Mouse (Mus musculus) kidney, postnatal 0 days (tissue): ENCODE results near the gene Sbds. TPM values are rescaled to one million over a fixed set of nuclear protein-coding genes. Genes with fewer than 3 reads are reported as not detected.
A peak's percentile ranks its signal among the peaks of the same experiment; 100 is the strongest.

ENCODE experiments used
- ATAC-seq: fragments of 200-750 bp; cut with Nextera tagmentation; replicated peaks from 2 replicates; pipeline ENCODE4 v1.8.0; 2017; ENCODE audit warnings: low read depth, moderate number of reproducible peaks, moderate TSS enrichment, moderate library complexity; ENCODE audit not compliant: low FRiP score
- DNase-seq: peaks from one replicate; pipeline ENCODE4 v3.0.0-alpha.2; 2016; ENCODE audit warnings: low spot score
- H3K27ac ChIP-seq: fragments of 300-500 bp; sonication (generic); 2 replicates; pipeline ENCODE4 v1.5.1; 2014; ENCODE audit warnings: mild to moderate bottlenecking
- H3K27me3 ChIP-seq: fragments of 300-500 bp; sonication (generic); 2 replicates; pipeline ENCODE4 v1.6.1; 2014; ENCODE audit warnings: low read length, mixed read lengths; ENCODE audit not compliant: insufficient read depth
- H3K36me3 ChIP-seq: fragments of 300-500 bp; sonication (generic); 2 replicates; pipeline ENCODE4 v1.6.1; 2014; ENCODE audit warnings: low read length, mixed read lengths; ENCODE audit not compliant: insufficient read depth
- H3K4me1 ChIP-seq: fragments of 300-500 bp; sonication (generic); replicated peaks from 2 replicates; pipeline ENCODE4 v1.6.1; 2014; ENCODE audit warnings: antibody characterized with exemption, low read length, mixed read lengths; ENCODE audit not compliant: insufficient read depth
- H3K4me2 ChIP-seq: fragments of 300-500 bp; sonication (generic); 2 replicates; pipeline ENCODE4 v1.6.1; 2014; ENCODE audit warnings: mild to moderate bottlenecking, low read length, moderate library complexity, mixed read lengths
- H3K4me3 ChIP-seq: fragments of 300-500 bp; sonication (generic); replicated peaks from 2 replicates; pipeline ENCODE4 v1.5.1; 2014; ENCODE audit warnings: low read depth, low read length
- H3K9ac ChIP-seq: fragments of 300-500 bp; sonication (generic); 2 replicates; pipeline ENCODE4 v1.6.1; 2014; ENCODE audit warnings: low read depth, low read length
- H3K9me3 ChIP-seq: fragments of 300-500 bp; sonication (generic); replicated peaks from 2 replicates; pipeline ENCODE4 v1.6.1; 2016; ENCODE audit warnings: low read length, inconsistent platforms, mixed read lengths
- CTCF ChIP-seq: IDR thresholded peaks from 2 replicates; pipeline ENCODE4 v1.5.1; 2016; ENCODE audit warnings: antibody characterized with exemption, low read depth, mild to moderate bottlenecking, moderate library complexity
- WGBS: fragments of 180-500 bp; shearing (Covaris S2); extraction: QIAGEN DNeasy Blood & Tissue Kit; methylation state at CpG from one replicate; pipeline ENCODE4 v1.1.7; 2014; 5-methylcytosine and 5-hydroxymethylcytosine counted together
- polyA plus RNA-seq: library from polyadenylated mRNA; unstranded; fragments of >200 nt; fragmentation: Nextera tagmentation; extraction: Ambion mirVana; gene quantifications from 2 replicates; pipeline ENCODE4 v1.2.1, GENCODE M21; 2015

Gene Sbds
- polyA plus RNA-seq, 1 experiment from 2014 or later: 78.5 TPM

- ATAC-seq: no peak
- Histone ChIP-seq H3K27me3 (no peaks in the 10 kb centered on the region), H3K4me1 (no peaks in the 10 kb centered on the region), H3K36me3 (peaks cover 31% of the 10 kb centered on the region; the same call in 1 of the 2 replicates), H3K27ac (no peak overlapping the region), H3K9me3 (no peaks in the 10 kb centered on the region), H3K4me2 (no peak overlapping the region), H3K9ac (no peak overlapping the region), H3K4me3 (no peak overlapping the region)
- DNase-seq: no peak
- no peak for TF ChIP-seq CTCF
- 88% methylated on average over 7 of the region's 7 CpGs for WGBS
Measured at GRCm38 (mm10) chr5:130278011-130278472, 22.7 kb upstream of the Sbds start.

- TF ChIP-seq CTCF: peak; percentile 84
- no peak overlapping the region for H3K4me2 ChIP-seq
- H3K4me3 ChIP-seq: no peak overlapping the region
- no peak overlapping the region for H3K9ac ChIP-seq
- H3K9me3 ChIP-seq: no peaks in the 10 kb centered on the region
- DNase-seq (peak; percentile 75), ATAC-seq (no peak)
- no peaks in the 10 kb centered on the region for H3K27me3 ChIP-seq
- peaks cover 28% of the 10 kb centered on the region; the same call in 1 of the 2 replicates for H3K36me3 ChIP-seq
- 47% methylated on average over 4 of the region's 4 CpGs for WGBS
- H3K27ac ChIP-seq: no peak overlapping the region
- H3K4me1 ChIP-seq: no peaks in the 10 kb centered on the region
Measured at GRCm38 (mm10) chr5:130275509-130275908, 20.2 kb upstream of the Sbds start.

- Histone ChIP-seq H3K27me3 (no peaks in the 10 kb centered on the region), H3K36me3 (peaks cover 24% of the 10 kb centered on the region), H3K9me3 (no peaks in the 10 kb centered on the region), H3K27ac (no peak overlapping the region), H3K4me1 (no peaks in the 10 kb centered on the region), H3K9ac (no peak overlapping the region), H3K4me3 (no peak overlapping the region), H3K4me2 (no peak overlapping the region)
- no peak for TF ChIP-seq CTCF
- no peak for DNase-seq
- no peak for ATAC-seq
- 93% methylated on average over 6 of the region's 6 CpGs for WGBS
Measured at GRCm38 (mm10) chr5:130273046-130273445, 17.7 kb upstream of the Sbds start.

GRCm38 (mm10) chr5:130272344-130272743 is 17.0 kb upstream of the Sbds start:
- WGBS: 92% methylated on average over 1 of the region's 1 CpGs
- no peak overlapping the region for H3K4me3 ChIP-seq
- no peak for ATAC-seq
- no peaks in the 10 kb centered on the region for H3K9me3 ChIP-seq
- DNase-seq: no peak
- H3K27me3 ChIP-seq: no peaks in the 10 kb centered on the region
- peaks cover 26% of the 10 kb centered on the region for H3K36me3 ChIP-seq
- no peak overlapping the region for H3K4me2 ChIP-seq
- no peak overlapping the region for H3K9ac ChIP-seq
- TF ChIP-seq CTCF: peak; percentile 43; the same call in 1 of the 2 replicates
- no peaks in the 10 kb centered on the region for H3K4me1 ChIP-seq
- no peak overlapping the region for H3K27ac ChIP-seq

GRCm38 (mm10) chr5:130268976-130269375 is 13.6 kb upstream of the Sbds start:
- Histone ChIP-seq H3K4me2 (no peak overlapping the region), H3K27me3 (no peaks in the 10 kb centered on the region), H3K4me3 (no peak overlapping the region), H3K9me3 (no peaks in the 10 kb centered on the region), H3K4me1 (no peaks in the 10 kb centered on the region), H3K27ac (no peak overlapping the region), H3K36me3 (peaks cover 29% of the 10 kb centered on the region), H3K9ac (no peak overlapping the region)
- 79% methylated on average over 11 of the region's 11 CpGs for WGBS
- no peak for DNase-seq
- no peak for TF ChIP-seq CTCF
- no peak for ATAC-seq

- WGBS: 90% methylated on average over 1 of the region's 1 CpGs
- no peaks in the 10 kb centered on the region for H3K27me3 ChIP-seq
- ATAC-seq: no peak
- H3K9me3 ChIP-seq: no peaks in the 10 kb centered on the region
- peaks cover 32% of the 10 kb centered on the region for H3K36me3 ChIP-seq
- H3K4me3 ChIP-seq: no peak overlapping the region
- no peak overlapping the region for H3K27ac ChIP-seq
- no peak overlapping the region for H3K9ac ChIP-seq
- TF ChIP-seq CTCF: peak; percentile 68
- no peaks in the 10 kb centered on the region for H3K4me1 ChIP-seq
- DNase-seq: peak; percentile 41
- H3K4me2 ChIP-seq: no peak overlapping the region
Measured at GRCm38 (mm10) chr5:130267316-130267715, 12.0 kb upstream of the Sbds start.

GRCm38 (mm10) chr5:130266651-130267050 is 11.3 kb upstream of the Sbds start:
- WGBS: 88% methylated on average over 7 of the region's 7 CpGs
- TF ChIP-seq CTCF: peak; percentile 55
- ATAC-seq (no peak), DNase-seq (peak; percentile 10)
- H3K27ac ChIP-seq: no peak overlapping the region
- H3K4me3 ChIP-seq: no peak overlapping the region
- no peaks in the 10 kb centered on the region for H3K27me3 ChIP-seq
- no peaks in the 10 kb centered on the region for H3K4me1 ChIP-seq
- H3K4me2 ChIP-seq: no peak overlapping the region
- peaks cover 32% of the 10 kb centered on the region for H3K36me3 ChIP-seq
- no peaks in the 10 kb centered on the region for H3K9me3 ChIP-seq
- H3K9ac ChIP-seq: no peak overlapping the region
